Mouse (Mus musculus) forebrain, embryonic 12.5 days (tissue): ENCODE measurements at regions not wholly inside any gene's neighbourhood (a gene's known extent, or its start where the extent isn't known, plus 50 kb on each side); places are given as distances from the start of the nearest gene placed in this dataset.

Source experiments
- ATAC-seq: fragments of 200-750 bp; cut with Nextera tagmentation; 2 replicates; pipeline ENCODE4 v1.8.0; 2017; ENCODE audit warnings: moderate TSS enrichment; ENCODE audit not compliant: low FRiP score
- H3K27ac ChIP-seq: fragments of 300-500 bp; sonication (generic); 2 replicates; pipeline ENCODE4 v1.5.1; 2016; ENCODE audit warnings: mild to moderate bottlenecking
- H3K27me3 ChIP-seq: fragments of 300-500 bp; sonication (generic); 2 replicates; pipeline ENCODE4 v1.6.1; 2016; ENCODE audit warnings: mild to moderate bottlenecking
- H3K36me3 ChIP-seq: fragments of 300-500 bp; sonication (generic); replicated peaks from 2 replicates; pipeline ENCODE4 v1.6.1; 2016; ENCODE audit warnings: mild to moderate bottlenecking
- H3K4me1 ChIP-seq: fragments of 300-500 bp; sonication (generic); 2 replicates; pipeline ENCODE4 v1.6.1; 2016
- H3K4me2 ChIP-seq: fragments of 300-500 bp; sonication (generic); 2 replicates; pipeline ENCODE4 v1.6.1; 2016; ENCODE audit warnings: mild to moderate bottlenecking, moderate library complexity
- H3K4me3 ChIP-seq: fragments of 300-500 bp; sonication (generic); replicated peaks from 2 replicates; pipeline ENCODE4 v1.5.1; 2016; ENCODE audit warnings: mild to moderate bottlenecking
- H3K9ac ChIP-seq: fragments of 300-500 bp; sonication (generic); 2 replicates; pipeline ENCODE4 v1.6.1; 2016; ENCODE audit warnings: mild to moderate bottlenecking
- H3K9me3 ChIP-seq: fragments of 300-500 bp; sonication (generic); 2 replicates; pipeline ENCODE4 v1.6.1; 2016
- WGBS: fragments of 180-500 bp; shearing (Covaris S2); methylation state at CpG from one replicate; pipeline ENCODE4 v1.1.7; 2016; 5-methylcytosine and 5-hydroxymethylcytosine counted together

DNA sequence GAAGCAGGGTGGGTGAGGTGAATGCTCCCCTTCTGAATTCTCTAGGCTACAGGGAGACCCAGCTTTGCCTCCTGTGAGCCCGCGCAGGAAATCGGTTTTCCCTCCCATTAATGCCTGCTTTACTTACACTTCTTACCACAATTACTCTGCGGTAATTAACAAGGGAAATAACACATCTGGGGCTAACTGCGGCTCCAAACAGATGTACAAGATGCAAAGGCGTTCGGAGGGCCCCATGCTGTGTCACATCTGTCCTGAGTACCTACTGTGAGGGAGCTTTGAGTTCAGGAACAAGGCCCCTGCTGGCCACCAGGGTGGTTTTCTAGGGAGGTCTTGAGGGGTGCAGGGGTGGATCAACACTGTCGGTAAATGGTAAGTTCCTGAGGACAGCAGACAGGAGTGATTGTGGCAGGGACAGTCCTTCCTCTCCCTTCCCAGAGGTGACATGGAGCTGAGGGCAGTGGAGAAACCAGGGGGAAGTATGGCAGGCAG lies 184.0 kb upstream of the Zfp618 start:
- H3K4me2 ChIP-seq, result no peak overlapping the region; the same call in 1 of the 2 replicates
- H3K4me1 ChIP-seq, result peaks cover 5% of the 10 kb centered on the region
- H3K9ac ChIP-seq, result no peak overlapping the region
- 32% methylated on average over 8 of the region's 8 CpGs for WGBS
- ATAC-seq, result 0 out of 2 replicates have a peak, but pooled peaks have one; percentile 3
- H3K27ac ChIP-seq, result no peak overlapping the region
- H3K27me3 ChIP-seq, result peaks cover 12% of the 10 kb centered on the region
- no peaks in the 10 kb centered on the region for H3K36me3 ChIP-seq
- no peaks in the 10 kb centered on the region for H3K9me3 ChIP-seq
- H3K4me3 ChIP-seq, result no peak overlapping the region

DNA sequence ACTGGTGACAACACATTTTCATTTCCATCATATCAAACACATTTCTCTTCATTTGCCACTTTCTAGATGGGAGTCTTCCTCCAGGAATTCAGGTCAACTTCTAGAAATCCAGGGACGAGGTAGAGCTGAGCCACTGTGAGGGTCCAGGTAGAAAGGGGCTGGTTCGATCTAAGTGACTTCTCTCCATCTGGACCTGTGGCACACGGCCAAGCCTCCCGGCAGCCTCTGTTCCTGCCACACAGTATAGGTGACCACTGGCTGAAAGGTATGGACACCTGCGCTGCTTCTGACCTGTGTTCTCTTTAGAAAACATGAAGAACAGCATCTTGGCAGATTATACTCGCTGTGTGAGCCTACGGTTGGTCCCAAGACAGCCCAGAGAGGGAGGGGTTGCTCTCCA lies 179.7 kb upstream of the Zfp618 start:
- Histone ChIP-seq H3K4me3 (no peak overlapping the region), H3K9me3 (no peaks in the 10 kb centered on the region), H3K4me1 (peaks cover 3% of the 10 kb centered on the region), H3K27me3 (peaks cover 12% of the 10 kb centered on the region), H3K27ac (no peak overlapping the region), H3K36me3 (no peaks in the 10 kb centered on the region), H3K4me2 (no peak overlapping the region), H3K9ac (no peak overlapping the region)
- 93% methylated on average over 7 of the region's 7 CpGs for WGBS
- ATAC-seq, result no peak

DNA sequence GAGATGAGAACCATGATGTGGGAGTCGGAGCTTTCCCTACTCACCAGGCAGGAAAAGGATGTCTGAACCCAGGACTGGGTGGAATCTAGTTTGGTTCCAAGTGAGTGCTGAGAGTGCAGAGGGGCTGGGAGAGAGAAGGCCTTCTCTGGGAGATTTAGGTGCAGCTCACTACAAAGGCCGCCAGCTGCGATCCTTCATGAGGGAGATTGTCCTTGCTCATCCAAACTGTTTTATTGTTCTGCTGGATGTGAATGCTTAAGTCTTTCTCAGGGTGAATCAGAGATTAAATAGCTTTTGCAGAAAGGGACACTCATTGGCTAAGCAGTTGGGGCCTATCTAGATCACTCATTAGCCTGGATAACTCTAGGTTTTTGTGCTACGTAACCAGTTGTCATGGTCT lies 175.7 kb upstream of the Zfp618 start:
- Histone ChIP-seq H3K27me3 (no peaks in the 10 kb centered on the region), H3K36me3 (no peaks in the 10 kb centered on the region), H3K4me3 (no peak overlapping the region), H3K9me3 (no peaks in the 10 kb centered on the region), H3K4me1 (no peaks in the 10 kb centered on the region), H3K4me2 (no peak overlapping the region), H3K27ac (no peak overlapping the region), H3K9ac (no peak overlapping the region)
- 57% methylated on average over 4 of the region's 4 CpGs for WGBS
- ATAC-seq, result no peak

- H3K4me3 ChIP-seq, result no peak overlapping the region
- H3K4me2 ChIP-seq, result no peak overlapping the region
- WGBS, result 66% methylated on average over 5 of the region's 5 CpGs
- H3K36me3 ChIP-seq, result no peaks in the 10 kb centered on the region
- H3K27ac ChIP-seq, result no peak overlapping the region
- no peaks in the 10 kb centered on the region for H3K27me3 ChIP-seq
- no peaks in the 10 kb centered on the region for H3K4me1 ChIP-seq
- H3K9ac ChIP-seq, result no peak overlapping the region
- no peak for ATAC-seq
- H3K9me3 ChIP-seq, result no peaks in the 10 kb centered on the region
These were observed 171.8 kb upstream of the Zfp618 start for GRCm38 (mm10) chr4:62793582-62793981.

DNA sequence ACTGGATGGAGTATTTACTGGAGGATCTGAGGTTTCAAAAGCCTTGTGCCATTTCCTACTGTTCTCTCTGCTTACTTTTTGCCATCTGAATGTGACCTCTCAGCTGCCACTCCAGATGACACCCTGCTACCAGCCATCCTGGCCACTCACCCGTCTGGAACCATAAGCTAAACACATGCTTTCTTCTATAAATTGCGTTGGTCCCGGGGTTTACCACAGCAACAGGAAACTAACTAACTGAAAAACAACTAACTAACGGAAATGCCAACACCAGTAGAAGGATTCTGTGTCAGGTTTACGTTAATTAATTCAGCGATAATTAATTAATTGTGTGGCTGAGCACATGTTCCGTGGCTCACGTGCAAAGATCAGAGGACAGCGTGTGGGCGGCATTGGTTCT lies 169.8 kb upstream of the Zfp618 start:
- ATAC-seq, result no peak
- no peak overlapping the region for H3K4me3 ChIP-seq
- H3K27ac ChIP-seq, result no peak overlapping the region
- no peaks in the 10 kb centered on the region for H3K9me3 ChIP-seq
- no peaks in the 10 kb centered on the region for H3K27me3 ChIP-seq
- H3K36me3 ChIP-seq, result no peaks in the 10 kb centered on the region
- H3K4me2 ChIP-seq, result no peak overlapping the region
- WGBS, result 70% methylated on average over 10 of the region's 10 CpGs
- no peak overlapping the region for H3K9ac ChIP-seq
- H3K4me1 ChIP-seq, result no peaks in the 10 kb centered on the region

GRCm38 (mm10) chr4:62799923-62800322 lies 165.4 kb upstream of the Zfp618 start:
- ATAC-seq, result no peak

DNA sequence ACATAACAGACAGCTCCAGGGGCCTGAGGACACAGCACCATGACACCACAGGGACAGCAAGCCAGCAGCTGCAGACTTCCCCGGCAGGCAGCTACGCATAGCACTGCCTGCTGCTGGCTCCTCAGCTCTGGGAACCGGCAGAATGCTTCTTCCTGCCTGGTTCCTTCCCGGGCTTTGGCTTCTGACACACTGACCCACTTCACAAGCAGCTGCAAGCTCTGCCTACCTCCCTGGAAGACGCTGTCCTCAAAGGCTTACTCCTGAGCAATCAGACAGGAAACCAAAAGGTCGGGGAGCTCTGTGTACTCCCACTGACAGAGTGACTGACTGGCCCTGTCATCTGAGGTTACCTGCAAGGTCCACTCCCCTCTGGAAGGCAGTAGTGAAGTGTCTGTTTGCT lies 159.5 kb upstream of the Zfp618 start:
- Histone ChIP-seq H3K4me3 (no peak overlapping the region), H3K27ac (no peak overlapping the region)

More at GRCm38 (mm10) chr4:62799923-62800322, 165.4 kb upstream of the Zfp618 start:
- Histone ChIP-seq H3K4me3 (no peak overlapping the region), H3K9me3 (no peaks in the 10 kb centered on the region), H3K4me2 (no peak overlapping the region), H3K27me3 (no peaks in the 10 kb centered on the region), H3K27ac (no peak overlapping the region), H3K36me3 (no peaks in the 10 kb centered on the region), H3K9ac (no peak overlapping the region), H3K4me1 (no peaks in the 10 kb centered on the region)
- WGBS, result 94% methylated on average over 4 of the region's 4 CpGs

DNA sequence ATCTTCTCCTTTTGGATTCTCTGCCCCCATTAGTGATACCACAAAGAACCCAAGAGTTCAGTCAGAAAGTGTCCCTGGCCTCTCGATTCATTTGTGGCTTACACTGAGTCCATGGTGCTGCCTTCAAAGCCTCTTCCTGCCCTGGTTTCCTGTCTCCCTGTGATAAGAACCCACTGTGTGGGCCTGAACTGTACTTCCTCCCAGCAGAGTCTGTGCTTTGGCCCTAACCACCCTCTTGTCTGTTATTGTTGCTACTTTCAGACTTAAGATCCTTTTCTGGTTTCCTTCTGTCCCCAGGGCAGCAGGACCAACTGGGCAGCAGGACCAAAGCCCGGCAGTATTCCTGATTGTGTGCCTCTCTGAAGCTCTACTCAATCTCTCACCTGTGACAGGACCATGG lies 158.6 kb upstream of the Zfp618 start:
- Histone ChIP-seq H3K9me3 (no peaks in the 10 kb centered on the region), H3K27me3 (no peaks in the 10 kb centered on the region), H3K4me1 (no peaks in the 10 kb centered on the region), H3K4me2 (no peak overlapping the region), H3K36me3 (no peaks in the 10 kb centered on the region), H3K4me3 (no peak overlapping the region), H3K9ac (no peak overlapping the region), H3K27ac (no peak overlapping the region)
- 92% methylated on average over 2 of the region's 2 CpGs for WGBS
- no peak for ATAC-seq

More for the DNA sequence above, 159.5 kb upstream of the Zfp618 start:
- no peak for ATAC-seq
- H3K4me1 ChIP-seq, result no peaks in the 10 kb centered on the region
- no peak overlapping the region for H3K9ac ChIP-seq
- 49% methylated on average over 6 of the region's 6 CpGs for WGBS
- no peaks in the 10 kb centered on the region for H3K9me3 ChIP-seq
- H3K27me3 ChIP-seq, result no peaks in the 10 kb centered on the region
- H3K36me3 ChIP-seq, result no peaks in the 10 kb centered on the region
- no peak overlapping the region for H3K4me2 ChIP-seq

DNA sequence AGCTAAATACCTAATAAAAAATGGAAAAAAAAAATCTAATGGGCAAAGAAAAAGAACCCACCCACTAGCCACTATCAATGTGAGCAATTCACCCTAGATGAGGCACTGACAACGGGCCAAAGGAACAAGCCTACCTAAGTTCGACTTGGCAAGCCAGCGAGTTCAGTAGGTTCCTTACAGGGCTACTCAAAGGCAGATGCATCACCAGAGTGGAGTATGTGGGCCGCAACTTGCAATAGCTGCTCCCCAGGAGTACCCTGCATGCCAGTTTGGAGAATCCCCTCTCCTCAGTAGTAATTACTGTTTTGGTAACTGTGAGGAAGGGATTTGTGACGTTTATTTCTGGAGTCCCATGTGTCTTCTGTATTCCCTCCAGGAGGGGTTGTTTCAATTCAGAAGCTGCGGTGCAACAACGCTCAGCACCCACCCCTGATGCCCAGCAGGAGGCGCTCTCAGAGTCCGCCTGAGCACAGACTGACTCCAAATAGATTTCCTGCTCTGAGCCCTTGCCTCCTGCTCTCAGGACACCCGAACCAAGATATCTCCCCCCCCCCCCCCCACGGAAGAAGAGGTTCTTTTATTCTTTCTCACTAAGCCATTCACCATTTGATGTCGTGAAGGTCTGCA lies 157.3 kb upstream of the Zfp618 start:
- Histone ChIP-seq H3K9ac (no peak overlapping the region), H3K4me2 (no peak overlapping the region), H3K27ac (no peak overlapping the region), H3K36me3 (no peaks in the 10 kb centered on the region), H3K27me3 (no peaks in the 10 kb centered on the region), H3K4me3 (no peak overlapping the region), H3K9me3 (no peaks in the 10 kb centered on the region), H3K4me1 (no peaks in the 10 kb centered on the region)
- WGBS, result 65% methylated on average over 12 of the region's 12 CpGs
- no peak for ATAC-seq

DNA sequence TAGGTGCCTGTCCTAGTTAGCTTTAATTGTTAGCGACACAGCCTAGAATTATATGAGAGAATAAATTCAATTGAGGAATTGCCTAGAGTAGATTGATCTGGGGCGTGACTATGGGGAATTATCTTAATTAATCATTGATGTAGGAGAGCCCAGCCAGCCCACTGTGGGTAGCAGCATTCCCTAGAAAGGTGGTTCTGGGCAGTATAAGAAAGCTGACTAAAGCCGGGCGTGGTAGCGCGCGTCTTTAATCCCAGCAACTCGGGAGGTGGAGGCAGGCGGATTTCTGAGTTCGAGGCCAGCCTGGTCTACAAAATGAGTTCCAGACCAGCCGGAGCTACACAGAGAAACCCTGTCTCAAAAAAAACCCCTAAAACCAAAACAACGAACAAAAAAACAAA lies 156.8 kb upstream of the Zfp618 start:
- WGBS, result 96% methylated on average over 12 of the region's 12 CpGs
- no peak overlapping the region for H3K9ac ChIP-seq
- H3K27ac ChIP-seq, result no peak overlapping the region
- no peaks in the 10 kb centered on the region for H3K36me3 ChIP-seq
- ATAC-seq, result no peak
- no peaks in the 10 kb centered on the region for H3K9me3 ChIP-seq
- no peaks in the 10 kb centered on the region for H3K4me1 ChIP-seq
- H3K27me3 ChIP-seq, result no peaks in the 10 kb centered on the region
- H3K4me2 ChIP-seq, result no peak overlapping the region
- no peak overlapping the region for H3K4me3 ChIP-seq

DNA sequence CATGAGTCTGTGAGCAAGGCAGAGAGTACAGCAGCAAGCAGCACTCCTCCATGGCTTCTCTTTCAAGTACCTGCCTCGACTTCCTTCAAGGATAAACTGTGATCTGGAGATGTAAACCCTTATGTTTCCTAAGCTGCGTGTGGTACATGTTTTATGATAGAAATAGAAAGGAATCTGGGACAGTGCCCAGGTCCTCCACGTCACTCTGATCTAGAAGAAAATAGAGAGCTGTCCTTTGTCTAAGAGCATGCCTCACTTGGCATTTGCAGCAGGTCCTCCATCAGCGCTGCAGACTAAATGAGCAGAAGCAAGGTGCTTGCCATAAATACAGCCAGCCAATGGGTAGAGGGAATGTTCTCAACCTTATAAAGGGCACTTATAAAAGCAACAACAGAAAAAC lies 156.3 kb upstream of the Zfp618 start:
- Histone ChIP-seq H3K4me1 (no peaks in the 10 kb centered on the region), H3K4me2 (no peak overlapping the region), H3K4me3 (no peak overlapping the region), H3K9ac (no peak overlapping the region), H3K9me3 (no peaks in the 10 kb centered on the region), H3K27me3 (no peaks in the 10 kb centered on the region), H3K27ac (no peak overlapping the region), H3K36me3 (no peaks in the 10 kb centered on the region)
- no peak for ATAC-seq
- 79% methylated on average over 4 of the region's 4 CpGs for WGBS

DNA sequence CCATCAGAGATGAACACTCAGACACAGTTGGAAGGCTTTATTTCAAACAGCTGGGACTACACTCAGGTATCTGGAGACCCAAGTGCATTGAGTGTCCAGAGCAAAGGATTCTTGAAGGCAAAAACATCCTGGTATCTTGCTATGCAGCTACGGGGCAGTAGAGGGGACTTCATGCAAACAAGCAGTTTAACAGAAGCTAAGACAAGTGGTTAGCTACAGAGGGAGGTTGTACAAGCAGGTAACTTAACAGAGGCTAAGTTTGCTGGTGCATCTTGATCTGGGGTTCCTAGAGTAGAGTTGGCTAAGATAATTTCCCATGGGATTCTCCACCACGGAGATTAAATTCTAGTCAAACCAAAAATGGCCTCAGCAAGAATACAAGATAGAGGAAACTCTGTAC lies 145.5 kb upstream of the Zfp618 start:
- 95% methylated on average over 2 of the region's 2 CpGs for WGBS
- H3K4me2 ChIP-seq, result no peak overlapping the region
- no peaks in the 10 kb centered on the region for H3K27me3 ChIP-seq
- no peaks in the 10 kb centered on the region for H3K36me3 ChIP-seq
- no peak overlapping the region for H3K27ac ChIP-seq
- H3K9me3 ChIP-seq, result no peaks in the 10 kb centered on the region
- no peak for ATAC-seq
- no peaks in the 10 kb centered on the region; the same call in 1 of the 2 replicates for H3K4me1 ChIP-seq
- no peak overlapping the region for H3K4me3 ChIP-seq
- H3K9ac ChIP-seq, result no peak overlapping the region

DNA sequence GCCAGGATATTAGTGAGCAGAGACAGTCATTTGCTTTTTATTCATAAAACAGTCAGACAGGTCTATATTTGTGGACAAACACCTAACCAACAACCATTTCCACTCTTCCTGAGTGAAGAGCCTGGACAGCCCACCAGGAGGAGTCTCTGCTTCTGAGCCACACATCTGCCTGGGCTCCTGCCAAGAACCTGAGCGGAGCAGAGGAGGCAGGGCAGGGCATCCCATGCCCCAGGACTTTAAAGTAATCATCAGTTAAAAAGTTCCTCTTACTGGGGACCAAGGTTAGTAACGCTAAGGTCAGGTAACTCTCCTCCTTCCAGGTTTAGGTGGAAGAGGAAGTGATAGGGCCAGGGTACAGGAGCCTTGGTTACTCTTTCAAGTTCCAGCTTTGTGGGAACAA lies 144.1 kb upstream of the Zfp618 start:
- no peak overlapping the region for H3K9ac ChIP-seq
- no peaks in the 10 kb centered on the region for H3K9me3 ChIP-seq
- no peaks in the 10 kb centered on the region for H3K36me3 ChIP-seq
- H3K4me1 ChIP-seq, result no peaks in the 10 kb centered on the region; the same call in 1 of the 2 replicates
- 51% methylated on average over 2 of the region's 2 CpGs for WGBS
- no peaks in the 10 kb centered on the region for H3K27me3 ChIP-seq
- no peak overlapping the region for H3K27ac ChIP-seq
- ATAC-seq, result no peak
- H3K4me3 ChIP-seq, result no peak overlapping the region
- H3K4me2 ChIP-seq, result no peak overlapping the region
